Mouse (Mus musculus) neural tube, embryonic 11.5 days (tissue): Measurements from ENCODE around the gene Vps35l. TPM values are rescaled to one million over a fixed set of nuclear protein-coding genes. Genes with fewer than 3 reads are reported as not detected.

Experiments
- ATAC-seq: fragments of 200-750 bp; cut with Nextera tagmentation; 2 replicates; pipeline ENCODE4 v1.8.0; 2017; ENCODE audit warnings: moderate number of reproducible peaks, mild to moderate bottlenecking, moderate TSS enrichment, moderate library complexity; ENCODE audit not compliant: insufficient read depth, low FRiP score, low TSS enrichment
- DNase-seq: peaks from one replicate; pipeline ENCODE4 v3.0.0-alpha.2; 2015; ENCODE audit warnings: low spot score
- H3K27ac ChIP-seq: fragments of 300-500 bp; sonication (generic); 2 replicates; pipeline ENCODE4 v1.5.1; 2014; ENCODE audit warnings: low read depth, mild to moderate bottlenecking, low read length
- H3K27me3 ChIP-seq: fragments of 300-500 bp; sonication (generic); 2 replicates; pipeline ENCODE4 v1.6.1; 2014; ENCODE audit warnings: mild to moderate bottlenecking, low read length, mixed read lengths; ENCODE audit not compliant: control insufficient read depth, insufficient read depth
- H3K36me3 ChIP-seq: fragments of 300-500 bp; sonication (generic); 2 replicates; pipeline ENCODE4 v1.6.1; 2014; ENCODE audit warnings: mild to moderate bottlenecking, low read length, moderate library complexity, mixed read lengths; ENCODE audit not compliant: control insufficient read depth, insufficient read depth
- H3K4me1 ChIP-seq: fragments of 300-500 bp; sonication (generic); 2 replicates; pipeline ENCODE4 v1.6.1; 2014; ENCODE audit warnings: low read length, mixed read lengths; ENCODE audit not compliant: control insufficient read depth, insufficient read depth
- H3K4me2 ChIP-seq: fragments of 300-500 bp; sonication (generic); 2 replicates; pipeline ENCODE4 v1.6.1; 2014; ENCODE audit warnings: low read depth, mild to moderate bottlenecking, moderate library complexity
- H3K4me3 ChIP-seq: fragments of 300-500 bp; sonication (generic); 2 replicates; pipeline ENCODE4 v1.5.1; 2014; ENCODE audit warnings: low read depth, low read length
- H3K9ac ChIP-seq: fragments of 300-500 bp; sonication (generic); 2 replicates; pipeline ENCODE4 v1.6.1; 2014; ENCODE audit warnings: mild to moderate bottlenecking, low read length
- H3K9me3 ChIP-seq: fragments of 300-500 bp; sonication (generic); 2 replicates; pipeline ENCODE4 v1.6.1; 2016; ENCODE audit warnings: low read length; ENCODE audit not compliant: control insufficient read depth
- WGBS: fragments of 180-500 bp; shearing (Covaris S2); extraction: QIAGEN DNeasy Blood & Tissue Kit; methylation state at CpG from one replicate; pipeline ENCODE4 v1.1.7; 2014; 5-methylcytosine and 5-hydroxymethylcytosine counted together
- polyA plus RNA-seq: library from polyadenylated mRNA; unstranded; fragments of >200 nt; fragmentation: Nextera tagmentation; extraction: Ambion mirVana; gene quantifications from 2 replicates; pipeline ENCODE4 v1.2.1, GENCODE M21; 2014

The Vps35l gene
- polyA plus RNA-seq, 1 experiment from 2014 or later = 80.5 TPM

DNA sequence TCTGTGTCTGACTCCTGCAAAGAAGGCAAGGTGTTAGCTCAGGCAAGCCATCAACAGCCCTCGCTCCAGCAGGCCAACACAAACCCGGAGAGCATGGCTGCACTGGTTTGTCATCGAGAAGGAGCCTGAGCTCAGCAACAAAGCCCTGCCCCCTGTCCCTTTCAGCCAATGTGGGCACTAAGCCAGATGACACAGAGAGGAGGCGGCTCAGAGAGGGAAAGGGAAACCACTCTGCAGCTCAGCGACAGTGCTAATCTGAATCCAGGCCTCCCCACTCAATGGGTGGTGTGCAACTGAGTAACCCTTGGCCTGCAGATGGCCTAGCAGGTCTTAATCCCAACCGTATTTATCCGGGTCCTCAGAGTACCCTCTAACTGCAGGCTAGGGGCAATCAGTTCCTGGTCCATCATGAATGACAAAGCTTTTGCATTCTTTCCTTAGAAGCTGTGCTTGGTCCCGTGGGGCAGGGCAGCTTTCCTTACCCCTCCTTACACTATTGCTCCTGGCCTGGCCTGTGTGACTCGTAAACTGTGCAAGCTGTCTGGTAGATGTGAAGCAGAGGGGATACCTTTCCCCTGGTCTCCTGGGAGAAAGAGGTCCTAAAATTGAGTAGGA is 110.8 kb downstream of the Vps35l start:
- Histone ChIP-seq H3K4me3 (no peak overlapping the region), H3K9ac (no peak overlapping the region), H3K9me3 (no peaks in the 10 kb centered on the region), H3K4me1 (peaks cover 3% of the 10 kb centered on the region; the same call in 1 of the 2 replicates), H3K4me2 (no peak overlapping the region), H3K36me3 (peaks cover 25% of the 10 kb centered on the region), H3K27ac (no peak overlapping the region), H3K27me3 (no peaks in the 10 kb centered on the region)
- no peak for ATAC-seq
- no peak for DNase-seq
- 81% methylated on average over 9 of the region's 9 CpGs for WGBS

DNA sequence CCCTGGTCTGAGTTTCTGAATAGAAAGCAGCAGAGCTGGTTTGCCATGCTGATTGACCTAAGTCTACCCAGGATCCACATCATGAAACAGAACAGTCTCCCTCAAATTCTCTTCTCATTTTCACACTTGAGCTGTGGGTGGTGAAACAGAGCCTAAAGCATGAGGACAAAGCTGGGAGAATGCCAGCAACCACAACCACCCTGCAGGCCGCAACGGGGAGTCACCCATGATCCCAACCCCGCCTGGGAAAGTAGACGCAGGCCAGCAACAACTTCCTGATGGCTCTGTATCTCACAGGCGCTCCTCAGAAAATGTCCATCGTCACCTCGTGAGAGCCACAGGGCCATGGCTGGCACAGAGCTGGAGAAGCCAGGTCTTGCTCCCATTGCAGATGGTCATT is 111.5 kb downstream of the Vps35l start:
- no peak for DNase-seq
- H3K36me3 ChIP-seq = peaks cover 25% of the 10 kb centered on the region
- 93% methylated on average over 7 of the region's 7 CpGs for WGBS

DNA sequence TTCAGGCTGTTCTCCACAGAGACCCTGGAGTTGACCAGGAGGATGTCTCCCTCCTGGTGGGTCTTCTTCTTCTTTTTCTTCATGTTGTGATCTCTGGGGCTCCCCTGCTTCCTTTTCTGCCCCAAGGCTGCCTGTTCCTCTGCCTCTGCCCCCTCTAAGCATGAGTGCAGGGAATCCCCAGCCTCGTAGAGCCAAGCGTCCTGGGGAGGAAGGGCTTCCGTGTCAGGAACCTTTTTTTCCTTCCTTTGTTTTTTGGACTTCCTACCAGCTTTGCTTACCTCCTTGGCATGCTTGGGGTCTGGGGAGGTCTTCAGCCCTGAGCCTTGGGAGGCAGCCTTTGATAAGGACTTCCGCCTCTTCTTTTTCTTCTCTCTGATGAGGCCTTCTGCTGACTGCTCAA is 112.6 kb downstream of the Vps35l start:
- WGBS = 94% methylated on average over 4 of the region's 4 CpGs
- Histone ChIP-seq H3K36me3 (peaks cover 19% of the 10 kb centered on the region), H3K4me2 (no peak overlapping the region), H3K4me3 (no peak overlapping the region), H3K9me3 (no peaks in the 10 kb centered on the region), H3K4me1 (peaks cover 7% of the 10 kb centered on the region; the same call in 1 of the 2 replicates), H3K9ac (no peak overlapping the region), H3K27ac (no peak overlapping the region), H3K27me3 (no peaks in the 10 kb centered on the region)
- DNase-seq = no peak
- ATAC-seq = no peak

More for the DNA sequence above, 111.5 kb downstream of the Vps35l start:
- Histone ChIP-seq H3K4me2 (no peak overlapping the region), H3K4me3 (no peak overlapping the region), H3K27ac (no peak overlapping the region), H3K4me1 (peaks cover 7% of the 10 kb centered on the region; the same call in 1 of the 2 replicates), H3K9ac (no peak overlapping the region), H3K27me3 (no peaks in the 10 kb centered on the region), H3K9me3 (no peaks in the 10 kb centered on the region)
- no peak for ATAC-seq

DNA sequence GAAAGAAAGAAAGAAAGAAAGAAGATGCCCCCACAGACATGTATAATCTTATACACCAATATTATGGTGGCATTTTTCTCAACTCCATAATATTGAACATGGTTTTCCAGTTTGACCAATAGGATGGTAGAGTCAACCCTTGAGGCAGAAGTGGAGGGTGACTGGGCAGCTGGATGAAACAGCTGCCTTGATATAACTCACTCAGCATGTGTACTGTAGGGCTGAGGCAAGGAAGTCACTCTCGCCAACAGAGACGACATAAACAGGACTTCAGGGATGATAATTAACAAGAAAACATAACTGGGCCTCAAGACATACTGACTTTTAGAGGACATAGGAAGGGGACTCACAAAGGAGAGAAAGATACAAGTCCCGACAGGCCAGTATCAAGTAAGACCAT is 114.6 kb downstream of the Vps35l start:
- peak overlapping the region; percentile 73 for H3K9ac ChIP-seq
- no peaks in the 10 kb centered on the region for H3K9me3 ChIP-seq
- peak overlapping the region; percentile 88 for H3K4me2 ChIP-seq
- no peaks in the 10 kb centered on the region for H3K27me3 ChIP-seq
- H3K4me3 ChIP-seq = peak overlapping the region; percentile 84
- H3K27ac ChIP-seq = no peak overlapping the region
- no peak for DNase-seq
- 22% methylated on average over 3 of the region's 3 CpGs for WGBS
- H3K36me3 ChIP-seq = peaks cover 16% of the 10 kb centered on the region
- ATAC-seq = no peak
- peaks cover 7% of the 10 kb centered on the region; the same call in 1 of the 2 replicates for H3K4me1 ChIP-seq

DNA sequence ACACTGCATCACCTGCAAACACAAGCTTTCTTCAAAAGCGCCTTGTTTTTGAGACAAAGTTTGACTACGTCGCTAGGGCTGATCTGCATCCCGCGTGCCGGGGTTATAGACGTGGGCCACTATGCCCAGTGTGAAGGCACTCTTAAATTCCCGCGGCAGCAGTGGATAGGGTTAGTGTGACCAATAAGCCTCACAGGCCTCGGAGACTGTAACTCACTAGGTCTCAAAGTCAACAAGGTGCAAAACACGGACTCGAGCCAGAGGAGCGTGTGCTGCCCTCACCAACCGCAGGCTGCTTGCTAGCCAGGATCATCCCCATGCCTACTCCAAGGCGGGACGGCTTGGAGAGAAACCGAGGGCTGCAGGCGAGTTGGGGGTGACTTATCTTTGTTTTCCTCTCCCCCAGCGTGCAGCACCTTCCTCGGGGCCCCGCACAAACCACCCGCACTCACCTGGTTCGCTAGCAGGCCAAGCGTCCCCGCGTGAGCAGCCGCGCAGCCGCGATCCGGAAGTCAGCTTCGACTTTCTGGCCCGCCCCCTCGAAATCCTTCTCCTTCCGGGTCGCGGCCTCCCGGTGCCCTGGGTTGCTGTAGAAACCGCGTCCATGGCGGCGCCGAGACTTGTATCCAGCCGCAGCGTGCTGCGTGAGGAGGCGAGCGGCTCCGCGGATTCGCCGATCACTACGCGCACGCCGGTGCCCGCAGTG is 115.3 kb downstream of the Vps35l start, which contains the start of gene Iqck:
Gene Iqck, plus strand, starts transcription at position 582 of the 706 bp plus-strand sequence.
- WGBS = under 1% methylated on average over 57 of the region's 57 CpGs
- H3K36me3 ChIP-seq = peaks cover 10% of the 10 kb centered on the region
- peak; percentile 97 for ATAC-seq

DNA sequence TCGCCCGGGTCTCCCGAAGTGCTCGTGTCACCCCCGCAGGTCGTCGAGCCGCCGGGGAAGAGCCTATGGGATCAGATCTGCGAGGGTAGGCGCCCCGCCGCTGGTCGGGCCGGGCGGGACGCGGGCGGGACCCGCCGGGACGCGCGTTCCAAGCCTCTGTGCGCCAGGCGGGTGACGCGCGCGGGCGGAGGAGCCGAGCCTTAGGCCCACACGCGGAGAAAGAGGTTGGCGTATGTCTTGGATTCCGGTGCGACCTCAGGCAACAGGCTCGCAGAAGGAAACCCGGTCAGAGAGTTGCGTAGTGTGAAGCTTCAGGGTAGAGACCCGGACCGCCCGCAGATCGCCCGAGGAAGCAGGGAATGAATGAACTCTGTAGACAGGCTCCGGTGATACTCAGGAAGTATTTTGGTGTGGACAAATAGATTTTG is 115.9 kb downstream of the Vps35l start, which contains the start of gene Knop1:
Gene Knop1, minus strand, starts transcription at position 378 of the 428 bp plus-strand sequence.
- Histone ChIP-seq H3K4me3 (peak within 1 kb of the TSS; percentile 84), H3K27me3 (no peaks in the 10 kb centered on the region), H3K27ac (peak within 1 kb of the TSS; percentile 70), H3K4me2 (peak within 1 kb of the TSS; percentile 88), H3K9me3 (no peaks in the 10 kb centered on the region), H3K4me1 (peaks cover 7% of the 10 kb centered on the region; the same call in 1 of the 2 replicates), H3K36me3 (peaks cover 9% of the 10 kb centered on the region), H3K9ac (peak within 1 kb of the TSS; percentile 73)
- DNase-seq (no peak), ATAC-seq (peak; percentile 78)
- 0% methylated on average over 46 of the region's 46 CpGs for WGBS

More for the DNA sequence above, 115.3 kb downstream of the Vps35l start, which contains the start of gene Iqck:
- peaks cover 7% of the 10 kb centered on the region; the same call in 1 of the 2 replicates for H3K4me1 ChIP-seq
- H3K27ac ChIP-seq = peak within 1 kb of the TSS; percentile 70
- no peaks in the 10 kb centered on the region for H3K9me3 ChIP-seq
- H3K27me3 ChIP-seq = no peaks in the 10 kb centered on the region
- H3K4me3 ChIP-seq = peak within 1 kb of the TSS; percentile 84
- H3K9ac ChIP-seq = peak within 1 kb of the TSS; percentile 73
- DNase-seq = peak; percentile 95
- peak within 1 kb of the TSS; percentile 88 for H3K4me2 ChIP-seq

DNA sequence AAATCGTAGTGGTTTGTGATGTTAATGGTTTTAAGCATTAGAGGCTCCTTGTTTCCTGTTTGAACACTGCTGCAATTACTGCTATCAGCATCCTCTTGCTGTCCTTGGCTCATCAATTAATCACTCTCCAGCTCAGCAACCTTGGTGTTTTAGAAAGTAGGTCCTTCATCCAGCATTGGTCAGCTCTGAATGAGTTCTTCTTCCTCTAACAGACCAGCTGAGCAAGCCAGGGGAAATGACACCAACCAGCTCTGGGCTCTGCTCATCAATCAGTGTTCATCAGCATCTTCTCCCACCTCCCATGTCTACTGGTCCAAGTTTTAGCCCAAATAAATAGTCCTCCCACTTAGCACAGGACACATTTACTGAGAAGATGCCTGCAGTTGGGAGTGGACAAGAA is 118.6 kb downstream of the Vps35l start:
- Histone ChIP-seq H3K27me3 (no peaks in the 10 kb centered on the region), H3K27ac (no peak overlapping the region), H3K4me2 (no peak overlapping the region), H3K4me1 (peaks cover 7% of the 10 kb centered on the region; the same call in 1 of the 2 replicates), H3K4me3 (no peak overlapping the region), H3K9ac (no peak overlapping the region), H3K9me3 (no peaks in the 10 kb centered on the region), H3K36me3 (no peaks in the 10 kb centered on the region)
- DNase-seq (no peak), ATAC-seq (no peak)
- WGBS = 100% methylated on average over 1 of the region's 1 CpGs

DNA sequence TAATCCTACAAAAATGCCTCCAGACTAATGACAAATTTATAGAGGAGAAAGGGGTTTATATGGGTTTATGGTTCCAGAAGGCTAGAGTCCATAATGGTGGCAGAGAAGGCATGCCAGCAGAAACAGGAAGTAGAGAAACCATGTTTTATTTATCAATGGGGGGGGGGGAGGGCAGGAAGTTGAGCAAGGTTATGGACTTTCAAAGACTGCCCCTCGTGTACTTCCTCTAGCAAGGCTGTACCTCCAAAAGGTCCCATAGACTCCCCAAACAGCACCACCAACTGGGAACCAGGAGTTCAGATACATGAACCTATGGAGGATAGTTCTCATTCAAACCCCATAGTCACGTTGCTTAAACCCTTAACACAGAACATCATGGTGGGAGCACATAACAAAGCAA is 125.3 kb downstream of the Vps35l start:
- no peak overlapping the region for H3K4me3 ChIP-seq
- no peak overlapping the region for H3K9ac ChIP-seq
- H3K27ac ChIP-seq = no peak overlapping the region
- no peaks in the 10 kb centered on the region for H3K4me1 ChIP-seq
- no peaks in the 10 kb centered on the region for H3K27me3 ChIP-seq
- ATAC-seq (no peak), DNase-seq (no peak)
- WGBS = 89% methylated on average over 2 of the region's 2 CpGs
- H3K36me3 ChIP-seq = no peaks in the 10 kb centered on the region
- no peak overlapping the region for H3K4me2 ChIP-seq
- no peaks in the 10 kb centered on the region for H3K9me3 ChIP-seq
